Mouse (Mus musculus): ENCODE data around the gene Klhdc8a.

DNA sequence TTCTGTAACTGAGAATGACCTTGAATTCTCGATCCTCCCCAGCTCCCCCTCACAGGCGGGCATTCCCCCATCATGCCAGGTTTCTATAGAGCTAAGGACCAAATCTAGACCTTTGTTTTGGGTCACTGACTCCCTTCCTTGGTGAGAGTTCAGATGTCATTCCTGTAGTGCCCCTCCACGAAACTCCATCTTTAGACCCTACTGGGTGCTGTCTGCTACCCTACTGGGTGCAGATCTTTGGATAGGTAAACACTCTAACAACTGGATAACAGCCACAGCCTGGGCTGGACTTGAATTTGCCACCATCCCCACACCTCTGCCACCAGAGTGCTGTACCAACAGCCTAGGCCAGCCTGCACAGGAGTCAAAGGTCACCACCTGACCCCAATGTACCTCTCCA, 44.1 kb downstream of the Klhdc8a start:
- TF ChIP-seq CTCF (IDR thresholded peaks at IDR 0.05; ENCODE audit: control insufficient read depth, insufficient read depth, insufficient replicate concordance, low read depth, low read length) (no peak), POLR2A (IDR thresholded peaks at IDR 0.05; ENCODE audit: control insufficient read depth, low read depth, low read length) (no peak)

Data from testis, adult 2 months (tissue).